Mouse (Mus musculus) limb, embryonic 12.5 days (tissue): ENCODE measurements at regions not wholly inside any gene's neighbourhood (a gene's known extent, or its start where the extent isn't known, plus 50 kb on each side); places are given as distances from the start of the nearest gene placed in this dataset.

Experiments
- ATAC-seq: fragments of 200-750 bp; cut with Nextera tagmentation; 2 replicates; pipeline ENCODE4 v1.8.0; 2017; ENCODE audit warnings: low read depth, moderate TSS enrichment; ENCODE audit not compliant: insufficient number of reproducible peaks, insufficient read depth, low FRiP score, low TSS enrichment
- H3K27ac ChIP-seq: fragments of 300-500 bp; sonication (generic); 2 replicates; pipeline ENCODE4 v1.5.1; 2016; ENCODE audit warnings: mild to moderate bottlenecking, moderate library complexity
- H3K27me3 ChIP-seq: fragments of 300-500 bp; sonication (generic); 2 replicates; pipeline ENCODE4 v1.6.1; 2016; ENCODE audit warnings: mild to moderate bottlenecking, moderate library complexity
- H3K36me3 ChIP-seq: fragments of 300-500 bp; sonication (generic); 2 replicates; pipeline ENCODE4 v1.6.1; 2016; ENCODE audit warnings: mild to moderate bottlenecking, moderate library complexity
- H3K4me1 ChIP-seq: fragments of 300-500 bp; sonication (generic); replicated peaks from 2 replicates; pipeline ENCODE4 v1.6.1; 2016
- H3K4me2 ChIP-seq: fragments of 300-500 bp; sonication (generic); 2 replicates; pipeline ENCODE4 v1.6.1; 2016; ENCODE audit warnings: mild to moderate bottlenecking, moderate library complexity
- H3K4me3 ChIP-seq: fragments of 300-500 bp; sonication (generic); replicated peaks from 2 replicates; pipeline ENCODE4 v1.5.1; 2016; ENCODE audit warnings: mild to moderate bottlenecking
- H3K9ac ChIP-seq: fragments of 300-500 bp; sonication (generic); replicated peaks from 2 replicates; pipeline ENCODE4 v1.6.1; 2016; ENCODE audit warnings: mild to moderate bottlenecking, moderate library complexity
- H3K9me3 ChIP-seq: fragments of 300-500 bp; sonication (generic); 2 replicates; pipeline ENCODE4 v1.6.1; 2016; ENCODE audit warnings: mild to moderate bottlenecking, moderate library complexity
- WGBS: fragments of 180-500 bp; shearing (Covaris S2); methylation state at CpG from one replicate; pipeline ENCODE4 v1.1.7; 2016; 5-methylcytosine and 5-hydroxymethylcytosine counted together

DNA sequence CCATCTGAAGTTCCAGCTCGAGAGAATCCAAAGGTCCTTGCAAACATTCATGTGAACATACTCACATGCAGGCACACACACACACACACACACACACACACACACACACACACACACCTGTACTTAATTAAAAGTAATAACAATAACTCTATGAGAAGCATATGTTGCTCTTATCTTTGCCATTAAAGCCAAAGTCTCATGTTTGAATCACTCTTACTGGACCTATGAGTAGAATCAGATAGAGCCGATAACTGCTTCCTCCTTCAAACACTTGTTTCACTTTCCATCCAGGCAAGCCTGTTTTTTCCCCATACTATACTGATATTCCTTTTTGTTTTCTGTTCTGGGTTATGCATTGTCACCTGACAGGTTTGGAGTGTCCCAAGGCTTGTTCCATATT lies 65.3 kb upstream of the Rgs1 start:
- no peak for ATAC-seq
- WGBS, result 77% methylated on average over 2 of the region's 2 CpGs
- H3K27ac ChIP-seq, result no peak overlapping the region

GRCm38 (mm10) chr1:144313318-144313717 lies 64.3 kb upstream of the Rgs1 start:
- ATAC-seq, result no peak
- H3K9ac ChIP-seq, result no peak overlapping the region
- WGBS, result 91% methylated on average over 1 of the region's 1 CpGs
- H3K9me3 ChIP-seq, result no peaks in the 10 kb centered on the region
- no peaks in the 10 kb centered on the region for H3K36me3 ChIP-seq
- H3K4me1 ChIP-seq, result no peaks in the 10 kb centered on the region
- H3K27ac ChIP-seq, result no peak overlapping the region
- H3K4me2 ChIP-seq, result no peak overlapping the region
- no peak overlapping the region for H3K4me3 ChIP-seq
- no peaks in the 10 kb centered on the region for H3K27me3 ChIP-seq

More for the DNA sequence above, 65.3 kb upstream of the Rgs1 start:
- Histone ChIP-seq H3K4me2 (no peak overlapping the region), H3K9me3 (no peaks in the 10 kb centered on the region), H3K4me1 (no peaks in the 10 kb centered on the region), H3K27me3 (no peaks in the 10 kb centered on the region), H3K4me3 (no peak overlapping the region), H3K36me3 (no peaks in the 10 kb centered on the region), H3K9ac (no peak overlapping the region)

DNA sequence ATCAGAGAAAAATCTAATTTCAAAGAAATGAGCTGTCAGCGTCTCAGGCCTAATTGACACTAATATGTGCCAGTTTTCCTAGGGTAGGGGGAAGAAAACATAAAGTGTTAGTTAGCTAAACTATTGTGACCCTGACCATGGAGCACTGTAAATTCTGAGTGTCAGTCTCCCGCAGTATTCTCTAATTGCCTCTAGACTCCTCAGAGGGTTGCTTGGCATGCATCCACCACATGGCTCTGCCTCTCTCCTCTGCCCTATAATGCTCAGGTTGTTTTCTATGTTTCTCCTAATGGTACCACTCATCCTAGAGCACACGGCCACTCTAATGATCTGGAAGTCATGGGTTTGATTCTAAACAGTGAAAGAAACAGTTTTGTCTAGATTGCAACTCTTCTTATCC lies 60.9 kb upstream of the Rgs1 start:
- 31% methylated on average over 3 of the region's 3 CpGs for WGBS
- Histone ChIP-seq H3K9me3 (no peaks in the 10 kb centered on the region), H3K4me1 (no peaks in the 10 kb centered on the region), H3K9ac (no peak overlapping the region), H3K4me3 (no peak overlapping the region), H3K36me3 (no peaks in the 10 kb centered on the region), H3K4me2 (no peak overlapping the region), H3K27ac (no peak overlapping the region), H3K27me3 (no peaks in the 10 kb centered on the region)
- no peak for ATAC-seq

DNA sequence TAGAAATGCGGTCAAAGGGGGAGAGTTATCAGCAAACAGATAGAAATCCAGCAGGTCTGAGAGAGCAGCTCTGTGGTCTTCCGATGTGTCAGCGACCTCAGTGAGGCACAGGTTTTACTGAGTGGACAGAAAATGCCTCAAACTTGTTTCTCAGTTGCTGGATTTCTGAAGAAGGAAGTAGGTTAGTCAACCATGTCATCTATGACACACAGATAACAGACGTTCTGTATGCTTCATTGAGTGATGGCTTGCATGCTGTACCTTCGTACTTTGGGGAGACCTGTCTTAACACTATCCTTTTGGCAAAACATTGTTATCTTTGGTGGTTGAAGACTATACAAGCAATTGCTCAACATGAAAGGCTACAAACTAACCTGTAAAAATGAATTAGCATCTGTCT lies 59.3 kb upstream of the Rgs1 start:
- no peak overlapping the region for H3K9ac ChIP-seq
- H3K9me3 ChIP-seq, result no peaks in the 10 kb centered on the region
- 85% methylated on average over 5 of the region's 5 CpGs for WGBS

GRCm38 (mm10) chr1:144307854-144308285 lies 58.8 kb upstream of the Rgs1 start:
- Histone ChIP-seq H3K4me2 (no peak overlapping the region), H3K36me3 (no peaks in the 10 kb centered on the region), H3K9me3 (no peaks in the 10 kb centered on the region), H3K27me3 (no peaks in the 10 kb centered on the region), H3K27ac (no peak overlapping the region), H3K9ac (no peak overlapping the region), H3K4me1 (no peaks in the 10 kb centered on the region), H3K4me3 (no peak overlapping the region)
- WGBS, result 96% methylated on average over 2 of the region's 2 CpGs
- no peak for ATAC-seq

More for the DNA sequence above, 59.3 kb upstream of the Rgs1 start:
- H3K4me2 ChIP-seq, result no peak overlapping the region
- no peaks in the 10 kb centered on the region for H3K27me3 ChIP-seq
- no peak overlapping the region for H3K27ac ChIP-seq
- ATAC-seq, result no peak
- H3K36me3 ChIP-seq, result no peaks in the 10 kb centered on the region
- no peak overlapping the region for H3K4me3 ChIP-seq
- no peaks in the 10 kb centered on the region for H3K4me1 ChIP-seq

- Histone ChIP-seq H3K4me3 (no peak overlapping the region), H3K9ac (no peak overlapping the region), H3K4me1 (no peaks in the 10 kb centered on the region), H3K4me2 (no peak overlapping the region), H3K27ac (no peak overlapping the region), H3K27me3 (no peaks in the 10 kb centered on the region), H3K36me3 (no peaks in the 10 kb centered on the region), H3K9me3 (no peaks in the 10 kb centered on the region)
- WGBS, result 71% methylated on average over 7 of the region's 7 CpGs
- no peak for ATAC-seq
Measured at GRCm38 (mm10) chr1:144307017-144307853, 58.2 kb upstream of the Rgs1 start.

DNA sequence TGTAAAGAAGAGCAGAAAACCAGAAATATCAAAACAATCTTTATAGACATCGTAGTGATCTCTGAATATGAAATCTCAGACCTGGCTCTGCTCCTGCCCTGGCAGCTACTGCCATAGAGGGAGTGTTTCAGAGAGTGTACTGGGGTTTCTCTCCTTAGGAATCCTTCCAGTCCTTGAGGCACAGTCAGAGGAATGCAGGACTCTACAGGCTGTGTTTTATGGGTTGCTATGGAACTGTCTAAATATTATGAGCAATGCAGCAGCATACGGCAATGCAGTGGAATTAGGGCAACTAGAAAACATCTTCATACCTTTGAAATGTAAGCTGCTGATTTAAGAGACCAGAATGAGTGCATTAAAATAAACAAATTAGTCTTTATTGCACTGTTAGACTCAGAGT lies 57.2 kb upstream of the Rgs1 start:
- Histone ChIP-seq H3K27ac (no peak overlapping the region), H3K4me3 (no peak overlapping the region), H3K9ac (no peak overlapping the region), H3K36me3 (no peaks in the 10 kb centered on the region), H3K9me3 (no peaks in the 10 kb centered on the region), H3K27me3 (no peaks in the 10 kb centered on the region), H3K4me2 (no peak overlapping the region), H3K4me1 (no peaks in the 10 kb centered on the region)
- WGBS, result 60% methylated on average over 2 of the region's 2 CpGs
- no peak for ATAC-seq

DNA sequence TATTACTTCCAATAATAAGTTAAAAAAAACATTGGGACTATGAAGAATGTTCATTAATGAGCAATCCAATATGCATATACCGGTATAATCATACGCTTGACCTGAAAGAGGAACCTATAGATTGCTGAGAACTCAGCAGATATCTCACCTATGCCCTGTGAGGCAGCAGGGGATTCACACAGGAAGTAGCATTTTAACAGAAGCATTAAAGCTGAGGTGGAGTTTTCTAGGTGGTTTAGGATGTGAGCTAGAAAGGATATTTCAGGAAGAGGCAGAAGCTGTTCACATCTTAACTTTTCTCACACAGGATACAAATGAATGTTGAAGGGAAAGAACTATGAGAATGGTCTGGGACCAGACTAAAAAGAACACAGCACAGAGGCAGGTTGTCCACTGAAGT lies 51.6 kb upstream of the Rgs1 start:
- H3K4me3 ChIP-seq, result no peak overlapping the region

More for the DNA sequence above, 51.6 kb upstream of the Rgs1 start:
- 85% methylated on average over 2 of the region's 2 CpGs for WGBS
- no peaks in the 10 kb centered on the region for H3K9me3 ChIP-seq
- no peaks in the 10 kb centered on the region for H3K27me3 ChIP-seq
- no peaks in the 10 kb centered on the region for H3K4me1 ChIP-seq
- ATAC-seq, result no peak
- H3K27ac ChIP-seq, result no peak overlapping the region
- no peaks in the 10 kb centered on the region for H3K36me3 ChIP-seq
- no peak overlapping the region for H3K9ac ChIP-seq
- H3K4me2 ChIP-seq, result no peak overlapping the region
